17 mouse cellular contexts compared by ENCODE assay signal in the genomic region with DNA sequence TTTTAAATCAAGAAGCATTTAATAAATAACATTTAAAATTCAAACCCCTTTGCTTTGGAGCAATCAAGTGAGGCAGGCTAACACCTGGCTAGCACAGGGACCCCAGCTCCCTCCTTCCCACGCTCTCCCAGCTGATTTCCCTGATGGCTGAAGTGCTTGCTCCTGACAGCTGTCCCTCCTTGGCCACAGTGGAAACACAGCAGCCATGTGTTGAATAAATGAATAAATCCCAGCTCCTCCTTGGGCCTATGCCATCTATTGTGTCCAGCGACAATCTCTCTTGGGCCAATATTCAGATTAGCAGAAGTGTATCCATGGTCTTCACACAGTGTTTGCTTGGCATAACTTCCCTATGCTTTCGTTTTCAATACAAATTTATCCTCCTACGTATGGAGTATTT.
DNase-seq lines count a peak whose midpoint lies in the region; ATAC-seq and TF ChIP-seq lines count a peak whose summit lies in the region.
"Had no signal": no experiment of that assay in that cellular context is flagged by ENCODE, and none has a peak within 500 bp of the region (broad histone marks: within the 10 kb centered on the region; RNA-seq: fewer than 3 reads in every experiment).

No protein-coding gene starts in this region.

- WGBS in hindbrain, postnatal 0 days: 42% methylated on average over 4 of the region's 4 CpGs
- 50% methylated on average over 4 of the region's 4 CpGs for WGBS in midbrain, postnatal 0 days

- DNase-seq in cerebellum, postnatal 14 days: peak; percentile 27 to 31
- DNase-seq in cerebellum, adult 9-11 months: no peak
- peak; percentile 12 for DNase-seq in heart, postnatal 4 days
- no peak for DNase-seq in heart, adult 11 months
- peak; percentile 63 for DNase-seq in hindbrain, postnatal 0 days (ENCODE audit: low spot score)
- DNase-seq in midbrain, postnatal 0 days (ENCODE audit: low spot score): peak; percentile 66
- no peak for DNase-seq in thymus, postnatal 10 days (ENCODE audit: low spot score in 2 of 2)
- DNase-seq in lung, postnatal 25 days (ENCODE audit: low spot score): no peak
- DNase-seq: adrenal gland, postnatal 36 days; cerebellum, adult 9-10 months; kidney, postnatal 36 days; lung, embryonic 14.5 days; right cerebral cortex, postnatal 25 days had no signal

- H3K27ac ChIP-seq in hindbrain, postnatal 0 days: no peak overlapping the region
- H3K27ac ChIP-seq in midbrain, postnatal 0 days (ENCODE audit: low read depth, low read length): no peak overlapping the region
- H3K27ac ChIP-seq: embryonic facial prominence, embryonic 12.5 days; heart, embryonic 13.5 days; neural tube, embryonic 15.5 days; stomach, embryonic 15.5 days had no signal

- no peak for TF ChIP-seq CTCF in hindbrain, postnatal 0 days (IDR thresholded peaks at IDR 0.05; ENCODE audit: low read depth)
- no peak for TF ChIP-seq CTCF in midbrain, postnatal 0 days (IDR thresholded peaks at IDR 0.05)

- H3K9me3 ChIP-seq in hindbrain, postnatal 0 days (ENCODE audit: low read length): no peaks in the 10 kb centered on the region
- H3K9me3 ChIP-seq in midbrain, postnatal 0 days (ENCODE audit: low read length): no peaks in the 10 kb centered on the region
- H3K9me3 ChIP-seq: embryonic facial prominence, embryonic 12.5 days; heart, embryonic 13.5 days; neural tube, embryonic 15.5 days; stomach, embryonic 15.5 days had no signal

- H3K27me3 ChIP-seq in hindbrain, postnatal 0 days (ENCODE audit: insufficient read depth, low read length): no peaks in the 10 kb centered on the region
- no peaks in the 10 kb centered on the region for H3K27me3 ChIP-seq in midbrain, postnatal 0 days (ENCODE audit: insufficient read depth, low read length)
- H3K27me3 ChIP-seq: embryonic facial prominence, embryonic 12.5 days; heart, embryonic 13.5 days; neural tube, embryonic 15.5 days; stomach, embryonic 15.5 days had no signal

- no peak overlapping the region for H3K9ac ChIP-seq in hindbrain, postnatal 0 days (replicated peaks; ENCODE audit: low read length)
- no peak overlapping the region for H3K9ac ChIP-seq in midbrain, postnatal 0 days (replicated peaks; ENCODE audit: low read length, poor library complexity, severe bottlenecking)
- H3K9ac ChIP-seq: embryonic facial prominence, embryonic 12.5 days; heart, embryonic 13.5 days; lung, embryonic 14.5 days; neural tube, embryonic 15.5 days; stomach, embryonic 15.5 days had no signal

- no peaks in the 10 kb centered on the region for H3K4me1 ChIP-seq in hindbrain, postnatal 0 days (ENCODE audit: insufficient read depth, low read length)
- H3K4me1 ChIP-seq in midbrain, postnatal 0 days (ENCODE audit: insufficient read depth, low read length): no peaks in the 10 kb centered on the region
- H3K4me1 ChIP-seq: embryonic facial prominence, embryonic 12.5 days; heart, embryonic 13.5 days; neural tube, embryonic 15.5 days; stomach, embryonic 15.5 days had no signal

- no peak for ATAC-seq in hindbrain, postnatal 0 days
- no peak for ATAC-seq in midbrain, postnatal 0 days (ENCODE audit: low FRiP score)

- no peak overlapping the region for H3K4me3 ChIP-seq in hindbrain, postnatal 0 days (ENCODE audit: low read length)
- H3K4me3 ChIP-seq in midbrain, postnatal 0 days (ENCODE audit: low read depth, low read length): no peak overlapping the region
- H3K4me3 ChIP-seq: embryonic facial prominence, embryonic 12.5 days; heart, embryonic 13.5 days; neural tube, embryonic 15.5 days; stomach, embryonic 15.5 days had no signal

- no peak overlapping the region for H3K4me2 ChIP-seq in hindbrain, postnatal 0 days (ENCODE audit: low read depth, low read length)
- no peak overlapping the region for H3K4me2 ChIP-seq in midbrain, postnatal 0 days (ENCODE audit: low read depth, low read length, poor library complexity, severe bottlenecking)
- H3K4me2 ChIP-seq: embryonic facial prominence, embryonic 12.5 days; heart, embryonic 13.5 days; lung, embryonic 14.5 days; neural tube, embryonic 15.5 days; stomach, embryonic 15.5 days had no signal

- H3K36me3 ChIP-seq in hindbrain, postnatal 0 days (ENCODE audit: insufficient read depth, low read length): no peaks in the 10 kb centered on the region
- H3K36me3 ChIP-seq in midbrain, postnatal 0 days (ENCODE audit: insufficient read depth, low read length): no peaks in the 10 kb centered on the region
- H3K36me3 ChIP-seq: embryonic facial prominence, embryonic 12.5 days; heart, embryonic 13.5 days; neural tube, embryonic 15.5 days; stomach, embryonic 15.5 days had no signal

Comparison
In these comparisons a context has a peak if more than half of its experiments do, and no peak if none do; other contexts are left out.
1. DNase-seq: peak in cerebellum, postnatal 14 days (2 of 2), heart, postnatal 4 days (single experiment), hindbrain, postnatal 0 days (single experiment) and midbrain, postnatal 0 days (single experiment); none in cerebellum, adult 9-11 months (single experiment), heart, adult 11 months (single experiment), thymus, postnatal 10 days (0 of 2) and lung, postnatal 25 days (single experiment).